Mouse (Mus musculus) CH12.LX (cell line): ENCODE results near the gene Hoxc5. TPM values are rescaled to one million over a fixed set of nuclear protein-coding genes. Genes with fewer than 3 reads are reported as not detected.

Experiments
- DNase-seq: peaks from one replicate; pipeline ENCODE4 v3.0.0-alpha.2; 2013; ENCODE audit errors: extremely low read depth
- H3K27ac ChIP-seq: 2 replicates; pipeline ENCODE4 v1.5.1; 2012; ENCODE audit warnings: low read depth, mild to moderate bottlenecking, control low read depth, moderate library complexity; ENCODE audit not compliant: insufficient read depth
- H3K27me3 ChIP-seq: replicated peaks from 2 replicates; pipeline ENCODE3; 2012; ENCODE audit warnings: inconsistent platforms
- H3K36me3 ChIP-seq, 2 experiments: replicated peaks in 1 of 2; 2 replicates each; pipeline versions ENCODE3 to v1.6.1; 2012; ENCODE audit warnings: inconsistent platforms in 1 of 2, low read length in 1 of 2, mild to moderate bottlenecking in 1 of 2, mixed read lengths in 1 of 2, moderate library complexity in 1 of 2; ENCODE audit not compliant: control insufficient read depth in 1 of 2, insufficient read depth in 1 of 2
- H3K4me1 ChIP-seq, 2 experiments: 2 replicates each; pipeline ENCODE4 v1.6.1; 2012; ENCODE audit warnings: inconsistent platforms in 1 of 2, moderate library complexity in 1 of 2; ENCODE audit not compliant: insufficient read depth in 2 of 2, control insufficient read depth in 1 of 2
- H3K4me2 ChIP-seq: 2 replicates; pipeline ENCODE4 v1.6.1; 2012; ENCODE audit warnings: low read depth, mild to moderate bottlenecking, control low read depth; ENCODE audit not compliant: poor library complexity, insufficient read depth, severe bottlenecking
- H3K4me3 ChIP-seq, 3 experiments: fragments of 150-350 bp in 1 of 3; sonication (generic) in 1 of 3; replicated peaks in 1 of 3; 2 replicates each; pipeline versions ENCODE3 to v1.5.1; 2011 to 2012; ENCODE audit warnings: low read depth in 2 of 3, low read length in 2 of 3, mild to moderate bottlenecking in 2 of 3, moderate library complexity in 2 of 3, control low read depth in 1 of 3, improper control_type of control experiment in 1 of 3, inconsistent platforms in 1 of 3, mixed read lengths in 1 of 3; ENCODE audit not compliant: poor library complexity in 1 of 3
- H3K79me2 ChIP-seq: replicated peaks from 2 replicates; pipeline ENCODE4 v1.6.1; 2012; ENCODE audit warnings: mild to moderate bottlenecking, moderate library complexity; ENCODE audit not compliant: control insufficient read depth, poor library complexity, insufficient read depth, severe bottlenecking; ENCODE audit errors: extremely low read depth
- H3K9ac ChIP-seq: 2 replicates; pipeline ENCODE4 v1.6.1; 2012; ENCODE audit warnings: low read depth, mild to moderate bottlenecking, control low read depth, moderate library complexity; ENCODE audit not compliant: insufficient read depth
- H3K9me3 ChIP-seq: replicated peaks from 2 replicates; pipeline ENCODE3; 2012; ENCODE audit warnings: low read length, inconsistent platforms, mixed read lengths
- CHD2 ChIP-seq: IDR thresholded peaks from 2 replicates; pipeline ENCODE4 v1.6.1; 2011; ENCODE audit warnings: low read length, improper control_type of control experiment
- GABPA ChIP-seq: IDR thresholded peaks from 2 replicates; pipeline ENCODE4 v1.6.1; 2012; ENCODE audit warnings: low read depth, low read length, improper control_type of control experiment, inconsistent platforms; ENCODE audit not compliant: insufficient replicate concordance
- HCFC1 ChIP-seq: IDR thresholded peaks from 2 replicates; pipeline ENCODE4 v1.6.1; 2012; ENCODE audit warnings: low read depth, mild to moderate bottlenecking, inconsistent platforms, low read length, improper control_type of control experiment
- IRF4 ChIP-seq: IDR thresholded peaks from 2 replicates; pipeline ENCODE4 v1.6.1; 2014; ENCODE audit warnings: low read depth, mild to moderate bottlenecking, inconsistent platforms, low read length, improper control_type of control experiment
- JUN ChIP-seq: IDR thresholded peaks from 2 replicates; pipeline ENCODE4 v1.6.1; 2011; ENCODE audit warnings: low read depth, mild to moderate bottlenecking, low read length, improper control_type of control experiment, moderate library complexity; ENCODE audit not compliant: insufficient read depth
- JUND ChIP-seq: conservative IDR thresholded peaks from 2 replicates; pipeline ENCODE4 v1.6.1; 2011; ENCODE audit warnings: low read depth, low read length, improper control_type of control experiment
- KAT2A ChIP-seq: IDR thresholded peaks from 2 replicates; pipeline ENCODE4 v1.6.1; 2012; ENCODE audit warnings: low read length, improper control_type of control experiment, inconsistent platforms; ENCODE audit not compliant: insufficient replicate concordance
- MAZ ChIP-seq: IDR thresholded peaks from 2 replicates; pipeline ENCODE4 v1.6.1; 2012; ENCODE audit warnings: low read depth, mild to moderate bottlenecking, inconsistent platforms, low read length, improper control_type of control experiment, moderate library complexity
- MEF2A ChIP-seq: IDR thresholded peaks from 2 replicates; pipeline ENCODE4 v1.6.1; 2014; ENCODE audit warnings: low read depth, mild to moderate bottlenecking, inconsistent platforms, low read length, improper control_type of control experiment, borderline replicate concordance
- NRF1 ChIP-seq: IDR thresholded peaks from 2 replicates; pipeline ENCODE4 v1.6.1; 2014; ENCODE audit warnings: low read depth, mild to moderate bottlenecking, inconsistent platforms, low read length, improper control_type of control experiment, moderate library complexity
- PAX5 ChIP-seq: IDR thresholded peaks from 2 replicates; pipeline ENCODE4 v1.6.1; 2012; ENCODE audit warnings: low read length, inconsistent platforms, mixed read lengths
- POLR2A ChIP-seq: IDR thresholded peaks from 2 replicates; pipeline ENCODE4 v1.6.1; 2011; ENCODE audit warnings: low read depth, mild to moderate bottlenecking, improper control_type of control experiment, low read length
- POLR2AphosphoS2 ChIP-seq: IDR thresholded peaks from 2 replicates; pipeline ENCODE4 v1.6.1; 2011; ENCODE audit warnings: low read depth, low read length, improper control_type of control experiment
- RCOR1 ChIP-seq: conservative IDR thresholded peaks from 2 replicates; pipeline ENCODE4 v1.6.1; 2012; ENCODE audit warnings: low read depth, mild to moderate bottlenecking, inconsistent platforms, low read length, improper control_type of control experiment
- SIN3A ChIP-seq: IDR thresholded peaks from 2 replicates; pipeline ENCODE4 v1.6.1; 2012; ENCODE audit warnings: low read length, improper control_type of control experiment, inconsistent platforms
- USF2 ChIP-seq: conservative IDR thresholded peaks from 2 replicates; pipeline ENCODE4 v1.6.1; 2011; ENCODE audit warnings: low read depth, low read length, improper control_type of control experiment
- ZC3H11A ChIP-seq: IDR thresholded peaks from 2 replicates; pipeline ENCODE4 v1.6.1; 2012; ENCODE audit warnings: low read depth, mild to moderate bottlenecking, inconsistent platforms, low read length, improper control_type of control experiment
- ZNF384 ChIP-seq: IDR thresholded peaks from 2 replicates; pipeline ENCODE4 v1.6.1; 2012; ENCODE audit warnings: low read depth, low read length, improper control_type of control experiment, inconsistent platforms
- dilution Hi-C: fragments of 300-500 bp; cut with MboI; formaldehyde crosslinking; loops from 2 replicates; pipeline ENCODE4 v1.14.3; 2020; ENCODE audit warnings: low sequenced_read_pairs; ENCODE audit not compliant: extremely low pct_unique_long_range_greater_than_20kb, extremely low pct_ligation_motif_present
- in situ Hi-C: fragments of 300-500 bp; cut with MboI; formaldehyde crosslinking; loops from 3 replicates; pipeline ENCODE4 v1.14.3; 2019; ENCODE audit warnings: low sequenced_read_pairs, low pct_ligation_motif_present, low pct_unique_long_range_greater_than_20kb, mixed read lengths
- polyA plus RNA-seq: library from polyadenylated mRNA; unstranded; fragments of >175 nt; gene quantifications from 2 replicates; pipeline ENCODE4 v1.2.1, GENCODE M21; 2012; ENCODE audit warnings: low read depth; ENCODE audit not compliant: insufficient read length
- total RNA-seq, 2 experiments: library from RNA; depleted of rRNA; stranded (reverse); fragments of 300-350 nt in 1 of 2; fragments of >200 nt in 1 of 2; gene quantifications; 2 replicates each; pipeline ENCODE4 v1.2.3; 2012 to 2014

Hoxc5 gene
- total and polyA plus RNA-seq, 3 experiments, result 0.15 to 0.16 TPM; not detected in 1

- no peak for DNase-seq
- Histone ChIP-seq H3K4me1 (no peaks in the 10 kb centered on the region), H3K9ac (no peak overlapping the region), H3K4me2 (no peak overlapping the region), H3K79me2 (no peaks in the 10 kb centered on the region), H3K9me3 (peaks cover 13% of the 10 kb centered on the region), H3K27ac (no peak overlapping the region), H3K36me3 (no peaks in the 10 kb centered on the region), H3K4me3 (no peak overlapping the region), H3K27me3 (peaks cover 89% of the 10 kb centered on the region)
- in situ Hi-C loops, result no loop called here
- dilution Hi-C loops, result no loop called here
- TF ChIP-seq MAZ (no peak), POLR2AphosphoS2 (no peak), RCOR1 (no peak), JUND (no peak), MEF2A (no peak), PAX5 (no peak), KAT2A (no peak), JUN (no peak), NRF1 (no peak), IRF4 (no peak), USF2 (no peak), SIN3A (no peak), CHD2 (no peak), HCFC1 (no peak), ZC3H11A (no peak), GABPA (no peak), ZNF384 (no peak)
These were observed 48.5 kb upstream of the Hoxc5 start for GRCm38 (mm10) chr15:102918611-102919265.

DNA sequence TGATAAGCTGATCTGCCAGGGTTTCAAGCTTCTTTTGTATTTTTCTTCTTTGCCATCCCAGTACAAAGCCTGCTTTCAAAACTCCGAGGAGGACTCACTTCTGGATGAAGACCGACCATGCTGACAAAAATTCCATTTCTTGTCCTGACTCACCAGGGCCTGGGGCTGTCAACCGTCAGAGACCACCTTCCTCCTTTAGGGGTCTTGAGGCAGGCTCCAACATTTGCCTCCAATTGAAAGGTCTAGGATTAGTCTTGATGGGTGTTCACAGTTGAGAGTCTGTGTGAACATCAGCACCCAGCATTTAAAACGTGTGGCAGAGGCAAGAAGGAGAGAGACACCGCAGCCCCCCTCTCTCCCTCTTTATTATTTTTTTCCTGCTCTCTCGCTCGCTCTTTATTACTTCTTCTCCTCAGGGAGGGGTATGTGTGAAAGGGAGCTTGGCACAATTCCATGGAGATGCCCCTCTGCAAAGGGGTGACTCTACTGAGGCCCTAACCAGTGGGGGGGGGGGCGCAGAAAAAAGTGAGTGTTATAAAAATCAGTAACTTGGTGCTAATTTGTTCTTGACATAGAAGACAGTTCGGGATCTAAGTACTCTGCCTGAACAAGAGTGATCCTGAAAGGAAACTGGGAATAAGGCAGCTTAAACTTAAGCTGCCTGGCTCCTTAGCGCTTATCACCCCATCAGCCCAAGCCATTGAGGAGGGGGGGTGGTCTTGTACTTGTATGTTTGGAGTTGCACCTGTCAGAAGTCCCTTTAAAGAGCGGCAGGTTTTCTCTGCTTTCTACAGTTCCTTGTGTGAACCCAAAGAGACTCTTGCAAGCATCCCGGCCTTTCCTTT, 47.7 kb upstream of the Hoxc5 start:
- no peak for DNase-seq
- no peaks in the 10 kb centered on the region for H3K36me3 ChIP-seq
- in situ Hi-C loops, result no loop called here
- no peaks in the 10 kb centered on the region for H3K4me1 ChIP-seq
- H3K27ac ChIP-seq, result no peak overlapping the region
- peaks cover 88% of the 10 kb centered on the region for H3K27me3 ChIP-seq
- H3K4me2 ChIP-seq, result no peak overlapping the region
- H3K9me3 ChIP-seq, result peaks cover 13% of the 10 kb centered on the region
- H3K79me2 ChIP-seq, result no peaks in the 10 kb centered on the region
- no peak for TF ChIP-seq JUN
- TF ChIP-seq SIN3A, result no peak
- no peak for TF ChIP-seq CHD2
- no peak for TF ChIP-seq POLR2A
- dilution Hi-C loops, result no loop called here
- H3K9ac ChIP-seq, result no peak overlapping the region
- H3K4me3 ChIP-seq, result no peak overlapping the region
